Mouse (Mus musculus): ENCODE results near the gene Hapln2. TPM values are rescaled to one million over a fixed set of nuclear protein-coding genes. Genes with fewer than 3 reads are reported as not detected.

Hapln2 gene
- polyA plus RNA-seq, 1 experiment, result 14.0 TPM

- no peak overlapping the region for H3K4me3 ChIP-seq (ENCODE audit: control insufficient read depth, low read depth, low read length)
- H3K4me1 ChIP-seq (ENCODE audit: control insufficient read depth, insufficient read depth, low read length), result peaks cover 8% of the 10 kb centered on the region
- no peaks in the 10 kb centered on the region for H3K27me3 ChIP-seq (ENCODE audit: control insufficient read depth, insufficient read depth, low read length)
- H3K27ac ChIP-seq (ENCODE audit: control insufficient read depth, insufficient read depth, low read depth, low read length), result no peak overlapping the region
- TF ChIP-seq POLR2A (IDR thresholded peaks at IDR 0.05; ENCODE audit: control insufficient read depth, low read depth, low read length) (no peak), CTCF (IDR thresholded peaks at IDR 0.05; ENCODE audit: control insufficient read depth, insufficient read depth, insufficient replicate concordance, low read depth, low read length) (no peak)
- H3K36me3 ChIP-seq (ENCODE audit: control insufficient read depth, insufficient read depth, low read length), result no peaks in the 10 kb centered on the region; the same call in none of the 2 replicates
Observed at GRCm38 (mm10) chr3:88057030-88057429, 29.6 kb upstream of the Hapln2 start.

DNA sequence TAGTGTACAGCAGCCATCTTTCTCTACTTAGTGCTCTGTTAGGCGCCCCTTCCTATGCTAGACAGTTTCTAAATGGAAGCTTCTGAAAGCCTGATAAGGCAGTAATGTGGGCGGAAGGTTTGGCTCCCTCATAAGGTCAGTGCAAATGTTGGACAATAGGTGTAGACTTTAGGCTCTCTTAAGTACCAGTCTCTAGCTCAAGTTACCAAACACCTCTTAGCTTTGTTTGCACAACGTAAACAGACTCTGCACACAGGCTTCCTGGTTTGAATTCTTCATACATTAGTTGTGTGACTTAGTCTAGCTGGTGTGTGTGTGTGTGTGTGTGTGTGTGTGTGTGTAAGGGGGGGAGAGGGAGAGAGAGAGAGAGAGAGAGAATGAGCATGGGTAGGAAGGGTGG is 22.1 kb upstream of the Hapln2 start:
- Histone ChIP-seq H3K36me3 (ENCODE audit: control insufficient read depth, insufficient read depth, low read length) (no peaks in the 10 kb centered on the region; the same call in none of the 2 replicates), H3K4me3 (ENCODE audit: control insufficient read depth, low read depth, low read length) (no peak overlapping the region), H3K4me1 (ENCODE audit: control insufficient read depth, insufficient read depth, low read length) (no peaks in the 10 kb centered on the region), H3K27ac (ENCODE audit: control insufficient read depth, insufficient read depth, low read depth, low read length) (no peak overlapping the region), H3K27me3 (ENCODE audit: control insufficient read depth, insufficient read depth, low read length) (no peaks in the 10 kb centered on the region)
- no peak for TF ChIP-seq CTCF (IDR thresholded peaks at IDR 0.05; ENCODE audit: control insufficient read depth, insufficient read depth, insufficient replicate concordance, low read depth, low read length)
- no peak for TF ChIP-seq POLR2A (IDR thresholded peaks at IDR 0.05; ENCODE audit: control insufficient read depth, low read depth, low read length)

DNA sequence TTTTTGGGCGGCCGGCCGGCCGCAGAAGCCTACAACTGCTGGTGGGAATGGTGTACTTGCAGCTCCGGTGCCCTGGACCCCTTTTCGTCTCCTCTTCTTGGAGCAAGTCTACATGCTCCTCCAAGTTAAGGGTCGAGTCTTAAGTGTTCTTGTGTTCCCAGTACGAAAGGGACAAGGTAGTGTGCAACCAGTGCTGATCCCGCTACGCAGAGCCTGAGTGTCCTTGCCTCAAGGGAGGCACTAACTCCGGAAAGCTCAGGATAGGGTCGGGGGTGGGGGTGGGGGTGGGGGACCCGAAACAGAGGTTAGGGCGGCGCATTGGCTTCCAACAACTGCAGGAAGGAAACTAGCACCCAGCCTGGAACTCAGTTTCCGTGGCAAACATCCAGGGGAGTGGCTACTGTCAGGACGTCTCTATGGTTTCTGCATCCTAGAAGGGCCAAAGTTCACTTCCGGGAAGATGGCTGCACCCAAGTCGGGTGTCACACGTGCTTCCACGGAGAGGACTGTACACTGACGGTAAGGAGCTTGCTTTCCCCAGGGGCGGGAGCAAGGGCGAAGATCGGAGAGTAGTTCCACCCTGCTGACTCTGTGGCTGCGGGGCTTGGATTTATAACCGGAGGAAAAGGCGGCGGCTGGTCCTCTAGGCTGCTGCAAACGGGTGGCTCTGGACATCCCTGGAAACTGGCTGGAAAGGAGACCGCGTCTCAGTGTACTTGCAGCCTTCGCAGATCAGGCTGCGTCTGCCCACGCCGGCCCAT is 15.5 kb upstream of the Hapln2 start, which contains the start of gene Gpatch4:
Gpatch4 (plus strand) TSS at position 448 of the 761 bp plus-strand sequence.
- Histone ChIP-seq H3K27me3 (ENCODE audit: control insufficient read depth, insufficient read depth, low read length) (no peaks in the 10 kb centered on the region), H3K27ac (ENCODE audit: control insufficient read depth, insufficient read depth, low read depth, low read length) (peak within 1 kb of the TSS; percentile 47; the same call in 1 of the 2 replicates), H3K4me3 (ENCODE audit: control insufficient read depth, low read depth, low read length) (peak within 1 kb of the TSS; percentile 97), H3K4me1 (ENCODE audit: control insufficient read depth, insufficient read depth, low read length) (peaks cover 3% of the 10 kb centered on the region), H3K36me3 (ENCODE audit: control insufficient read depth, insufficient read depth, low read length) (no peaks in the 10 kb centered on the region)
- TF ChIP-seq POLR2A (IDR thresholded peaks at IDR 0.05; ENCODE audit: control insufficient read depth, low read depth, low read length) (peak; percentile 69), CTCF (IDR thresholded peaks at IDR 0.05; ENCODE audit: control insufficient read depth, insufficient read depth, insufficient replicate concordance, low read depth, low read length) (no peak)

GRCm38 (mm10) chr3:88035561-88036293 is 8.3 kb upstream of the Hapln2 start:
- Histone ChIP-seq H3K27ac (ENCODE audit: control insufficient read depth, insufficient read depth, low read depth, low read length) (no peak overlapping the region), H3K36me3 (ENCODE audit: control insufficient read depth, insufficient read depth, low read length) (no peaks in the 10 kb centered on the region), H3K4me1 (ENCODE audit: control insufficient read depth, insufficient read depth, low read length) (peaks cover 5% of the 10 kb centered on the region; the same call in 1 of the 2 replicates), H3K4me3 (ENCODE audit: control insufficient read depth, low read depth, low read length) (no peak overlapping the region), H3K27me3 (ENCODE audit: control insufficient read depth, insufficient read depth, low read length) (no peaks in the 10 kb centered on the region)
- TF ChIP-seq CTCF (IDR thresholded peaks at IDR 0.05; ENCODE audit: control insufficient read depth, insufficient read depth, insufficient replicate concordance, low read depth, low read length), result no peak
- no peak for TF ChIP-seq POLR2A (IDR thresholded peaks at IDR 0.05; ENCODE audit: control insufficient read depth, low read depth, low read length)

GRCm38 (mm10) chr3:88033506-88033905 is 6.1 kb upstream of the Hapln2 start:
- TF ChIP-seq CTCF (IDR thresholded peaks at IDR 0.05; ENCODE audit: control insufficient read depth, insufficient read depth, insufficient replicate concordance, low read depth, low read length) (no peak), POLR2A (IDR thresholded peaks at IDR 0.05; ENCODE audit: control insufficient read depth, low read depth, low read length) (no peak)
- Histone ChIP-seq H3K4me1 (ENCODE audit: control insufficient read depth, insufficient read depth, low read length) (peaks cover 6% of the 10 kb centered on the region; the same call in 1 of the 2 replicates), H3K27ac (ENCODE audit: control insufficient read depth, insufficient read depth, low read depth, low read length) (no peak overlapping the region), H3K4me3 (ENCODE audit: control insufficient read depth, low read depth, low read length) (no peak overlapping the region), H3K27me3 (ENCODE audit: control insufficient read depth, insufficient read depth, low read length) (no peaks in the 10 kb centered on the region), H3K36me3 (ENCODE audit: control insufficient read depth, insufficient read depth, low read length) (no peaks in the 10 kb centered on the region)

GRCm38 (mm10) chr3:88030608-88031395 is 3.4 kb upstream of the Hapln2 start:
- Histone ChIP-seq H3K4me3 (ENCODE audit: control insufficient read depth, low read depth, low read length) (no peak overlapping the region; the same call in 1 of the 2 replicates), H3K27ac (ENCODE audit: control insufficient read depth, insufficient read depth, low read depth, low read length) (no peak overlapping the region), H3K27me3 (ENCODE audit: control insufficient read depth, insufficient read depth, low read length) (no peaks in the 10 kb centered on the region), H3K36me3 (ENCODE audit: control insufficient read depth, insufficient read depth, low read length) (no peaks in the 10 kb centered on the region), H3K4me1 (ENCODE audit: control insufficient read depth, insufficient read depth, low read length) (peaks cover 6% of the 10 kb centered on the region; the same call in 1 of the 2 replicates)
- TF ChIP-seq POLR2A (IDR thresholded peaks at IDR 0.05; ENCODE audit: control insufficient read depth, low read depth, low read length) (no peak), CTCF (IDR thresholded peaks at IDR 0.05; ENCODE audit: control insufficient read depth, insufficient read depth, insufficient replicate concordance, low read depth, low read length) (no peak)

Data from testis, adult 2 months (tissue).